Mouse (Mus musculus): ENCODE measurements around the gene Olfr497.

The Olfr497 gene

DNA sequence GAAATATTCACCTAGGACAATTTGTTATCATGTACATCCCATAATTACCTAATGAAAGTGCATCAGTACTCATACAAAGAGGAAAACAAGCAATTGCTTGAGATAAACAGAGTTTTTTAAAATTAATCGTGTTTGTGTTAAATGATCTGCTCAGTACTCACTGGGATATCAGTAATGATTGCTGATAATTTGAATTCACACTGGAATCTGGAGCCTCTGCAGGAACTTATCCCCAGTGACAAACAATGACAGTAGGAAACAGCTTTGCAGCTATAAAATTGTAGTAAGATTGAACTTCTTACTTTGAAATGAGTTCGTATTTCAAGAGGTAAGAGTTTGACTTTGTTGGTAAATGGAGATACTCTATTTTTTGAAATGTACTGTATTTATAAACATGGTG is at the start of gene Olfr497:
Olfr497 (plus strand) TSS at position 301 of the 400 bp plus-strand sequence.
- no peak for DNase-seq (ENCODE audit: low read depth in 2 of 2, low spot score in 2 of 2)

DNA sequence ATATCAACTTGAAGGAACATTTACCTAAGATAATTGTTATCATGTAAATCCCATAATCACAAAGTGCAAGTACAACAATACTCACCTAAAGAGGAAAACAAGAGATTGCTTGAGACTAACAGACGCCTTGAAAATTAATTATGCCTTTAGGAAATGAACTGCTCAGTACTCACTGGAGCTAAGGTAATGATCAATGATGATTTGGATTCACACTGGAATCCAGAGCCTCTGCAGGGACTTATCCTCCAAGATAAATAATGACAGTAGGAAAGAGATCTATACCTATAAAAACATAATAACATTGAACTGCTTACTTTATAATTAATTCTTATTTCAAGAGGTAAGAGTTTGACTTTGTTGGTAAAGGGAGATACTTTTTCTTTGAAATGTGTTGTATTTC is 27.4 kb upstream of the Olfr497 start, which contains the start of gene Olfr495:
Olfr495 (plus strand) TSS at position 301 of the 400 bp plus-strand sequence.
- DNase-seq (ENCODE audit: low read depth in 2 of 2, low spot score in 2 of 2), result no peak

DNA sequence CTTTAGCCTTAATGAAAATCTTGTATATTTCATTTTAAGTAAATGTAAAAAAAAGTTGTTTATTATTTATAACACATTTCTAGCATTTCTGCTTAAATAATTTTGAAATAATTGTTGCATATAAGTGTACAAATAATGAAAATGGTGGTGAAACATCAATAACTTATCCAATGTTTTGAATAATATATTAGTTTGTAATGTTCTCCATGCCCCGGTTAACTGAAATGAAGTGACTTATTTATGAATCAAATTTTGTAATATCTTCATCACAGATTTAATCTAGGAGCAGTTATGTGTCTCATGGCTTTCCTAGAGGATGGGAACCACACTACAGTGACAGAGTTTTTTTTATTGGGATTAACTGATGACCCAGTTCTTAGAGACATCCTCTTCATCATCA is 44.8 kb downstream of the Olfr497 start, which contains the start of gene Olfr498:
Olfr498 (plus strand) TSS at position 301 of the 400 bp plus-strand sequence.
- DNase-seq (ENCODE audit: low read depth in 2 of 2, low spot score in 2 of 2), result no peak

All from CD8-positive naive resting alpha-beta T cell, adult 2 months (primary cell).